In the genomic region with DNA sequence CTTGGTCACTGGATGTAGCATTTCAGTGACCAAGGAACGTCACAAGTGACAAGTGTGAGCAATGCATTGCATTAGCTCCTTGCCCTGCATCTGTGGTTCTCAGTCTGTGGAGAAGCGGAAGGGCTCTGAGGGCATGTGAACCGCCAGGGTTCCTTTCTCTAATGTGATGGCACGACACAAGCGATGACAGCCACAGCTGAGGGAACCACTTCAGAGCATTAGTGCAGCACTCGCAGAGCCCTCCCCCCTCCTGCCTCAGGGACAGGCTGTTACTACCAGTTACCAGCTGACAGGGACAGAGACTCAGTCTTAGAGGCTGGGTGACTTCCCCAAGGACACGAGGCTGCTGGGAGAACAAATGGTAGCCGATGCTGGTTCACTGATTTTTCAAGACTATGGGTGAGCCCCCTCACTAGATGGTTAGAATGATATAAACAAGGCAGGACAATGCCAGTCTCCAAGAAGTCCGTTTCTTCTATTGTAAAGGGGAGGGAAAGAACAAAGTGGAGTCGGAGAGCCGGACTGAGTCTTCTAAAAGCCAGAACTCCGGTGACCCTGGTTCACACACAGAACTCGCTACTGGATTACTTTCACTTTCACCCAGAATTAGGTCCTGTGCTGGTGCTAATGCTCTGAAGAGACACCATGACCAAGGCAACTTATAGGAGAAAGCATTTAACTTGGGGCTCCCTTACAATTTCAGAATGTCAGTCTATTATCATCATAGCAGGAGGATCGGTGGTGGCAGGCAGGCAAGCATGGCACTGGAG, we compare ENCODE assay signal across 8 mouse cellular contexts. TPM values are rescaled to one million over a fixed set of nuclear protein-coding genes. Genes with fewer than 3 reads are reported as not detected.
DNase-seq lines count a peak whose midpoint lies in the region; ATAC-seq and TF ChIP-seq lines count a peak whose summit lies in the region.

No protein-coding gene starts in this region.

- no peaks in the 10 kb centered on the region for H3K9me3 ChIP-seq in embryonic facial prominence, embryonic 15.5 days (replicated peaks)

- no peak overlapping the region for H3K4me2 ChIP-seq in embryonic facial prominence, embryonic 15.5 days (replicated peaks)

- DNase-seq in right cerebral cortex, postnatal 10 days (ENCODE audit: low spot score in 2 of 2), result peak; percentile 63 to 75
- DNase-seq in right cerebral cortex, postnatal 25 days, result no peak
- peak; percentile 70 to 71 for DNase-seq in heart, postnatal 10 days
- peak; percentile 37 to 66 for DNase-seq in kidney, postnatal 36 days
- peak; percentile 63 for DNase-seq in lung, postnatal 14 days
- no peak for DNase-seq in adipocyte (ENCODE audit: low spot score)

- H3K27me3 ChIP-seq in embryonic facial prominence, embryonic 15.5 days, result no peaks in the 10 kb centered on the region

- TF ChIP-seq POLR2A in olfactory bulb, adult 2 months (IDR thresholded peaks at IDR 0.05; ENCODE audit: insufficient read depth, low read depth, low read length), result no peak

- no peak for TF ChIP-seq CTCF in olfactory bulb, adult 2 months (IDR thresholded peaks at IDR 0.05; ENCODE audit: insufficient read depth, low read depth, low read length)

- 58% methylated on average over 14 of the region's 14 CpGs for WGBS in embryonic facial prominence, embryonic 15.5 days
- WGBS in olfactory bulb, adult 2 months, result 37% methylated on average over 14 of the region's 14 CpGs

- H3K9ac ChIP-seq in embryonic facial prominence, embryonic 15.5 days, result no peak overlapping the region

- H3K27ac ChIP-seq in embryonic facial prominence, embryonic 15.5 days (replicated peaks), result no peak overlapping the region
- H3K27ac ChIP-seq in olfactory bulb, adult 2 months (ENCODE audit: insufficient read depth, low read depth, low read length), result 0 out of 2 replicates have a peak overlapping the region, but pooled peaks have one; percentile 33

- no peaks in the 10 kb centered on the region for H3K36me3 ChIP-seq in embryonic facial prominence, embryonic 15.5 days

- peak; percentile 63; the same call in 1 of the 2 replicates for ATAC-seq in embryonic facial prominence, embryonic 15.5 days (ENCODE audit: insufficient number of reproducible peaks, low FRiP score, low TSS enrichment, low read depth)

- no peak overlapping the region for H3K4me3 ChIP-seq in embryonic facial prominence, embryonic 15.5 days (replicated peaks)
- peak overlapping the region; percentile 20; the same call in 1 of the 2 replicates for H3K4me3 ChIP-seq in olfactory bulb, adult 2 months (ENCODE audit: insufficient read depth, low read depth, low read length)

- peaks cover 28% of the 10 kb centered on the region for H3K4me1 ChIP-seq in embryonic facial prominence, embryonic 15.5 days
- peaks cover 27% of the 10 kb centered on the region for H3K4me1 ChIP-seq in olfactory bulb, adult 2 months (ENCODE audit: control insufficient read depth, insufficient read depth, low read length)

- intact Hi-C loops in heart, postnatal 10 days (cut with DNase I), result no loop called here

RNA-seq across cellular contexts. Expression of a gene that starts 21.7 kb away (rescaled TPM):
- 11.5 and 11.8 TPM in 2 replicates for polyA plus RNA-seq in embryonic facial prominence, embryonic 15.5 days (2015; fragmentation: Nextera tagmentation; extraction: Ambion mirVana)
- total RNA-seq in heart, postnatal 10 days (2021), result 1 to 10 TPM; 4.9 to 7.8 TPM
- not detected in 2 replicates for polyA plus RNA-seq in olfactory bulb, adult 2 months (2012; ENCODE audit: insufficient read depth, insufficient read length, low replicate concordance, missing spikeins)

Comparison
In these comparisons a context has a peak if more than half of its experiments do, and no peak if none do; other contexts are left out.
1. DNase-seq: peak in right cerebral cortex, postnatal 10 days (2 of 2), heart, postnatal 10 days (2 of 2), kidney, postnatal 36 days (2 of 2) and lung, postnatal 14 days (single experiment); none in right cerebral cortex, postnatal 25 days (single experiment) and adipocyte (single experiment).
2. RNA of a gene that starts 21.7 kb away (polyA plus RNA-seq): 11.5 to 11.8 TPM in embryonic facial prominence, embryonic 15.5 days; not detected in olfactory bulb, adult 2 months; every median in the first group is over 10 times any median in the second.